ENCODE assay signal across 10 mouse cellular contexts in the genomic region with DNA sequence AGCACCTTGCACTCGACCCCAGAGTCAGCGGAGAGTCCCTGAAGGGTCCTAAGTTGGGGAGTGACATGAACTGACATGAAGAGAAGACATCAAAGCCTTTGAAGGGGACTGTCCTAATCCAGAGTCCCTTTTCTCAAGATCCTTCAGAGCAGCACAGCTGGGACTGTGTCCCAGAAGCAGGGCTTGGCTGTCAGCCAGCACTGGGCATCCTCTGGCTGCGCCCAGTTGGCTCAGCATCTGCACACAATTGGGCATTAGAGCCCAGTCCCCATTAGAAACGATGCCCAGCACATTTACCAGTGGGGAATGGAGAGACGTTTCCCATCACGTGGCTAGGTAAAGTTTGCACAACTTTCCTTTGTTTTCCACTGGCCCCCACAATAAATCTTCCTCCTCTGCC.
A peak's percentile ranks its signal among the peaks of the same experiment; 100 is the strongest.
DNase-seq lines count a peak whose midpoint lies in the region; ATAC-seq and TF ChIP-seq lines count a peak whose summit lies in the region.
"Had no signal": no experiment of that assay in that cellular context is flagged by ENCODE, and none has a peak within 500 bp of the region (broad histone marks: within the 10 kb centered on the region; RNA-seq: fewer than 3 reads in every experiment).

No protein-coding gene starts in this region.

- no peak overlapping the region for H3K27ac ChIP-seq in left cerebral cortex, adult 2 months

- peak; percentile 10 for DNase-seq in cerebellum, adult 9-11 months
- no peak for DNase-seq in cerebellum, adult 8-10 months
- DNase-seq in left cerebral cortex, adult 11 months (ENCODE audit: low spot score): peak; percentile 21
- DNase-seq in left cerebral cortex, adult 2 months (ENCODE audit: extremely low spot score in 1 of 2, low spot score in 2 of 2): no peak
- DNase-seq in cerebellum, postnatal 14 days: peak; percentile 30 to 38
- no peak for DNase-seq in urinary bladder, postnatal 14 days (ENCODE audit: low spot score)
- DNase-seq: B cell, adult 2 months; liver had no signal

- no peak for TF ChIP-seq CTCF in left cerebral cortex, adult 2 months (IDR thresholded peaks at IDR 0.05)

- no peak overlapping the region for H3K4me3 ChIP-seq in left cerebral cortex, adult 2 months

- intact Hi-C loops in left cerebral cortex, adult 2 months (cut with DNase I): no loop called here

- peak; percentile 1; the same call in 1 of the 2 replicates for ATAC-seq in megakaryocyte, adult 5-6 weeks (ENCODE audit: poor library complexity, severe bottlenecking)
- ATAC-seq in megakaryocyte progenitor cell, adult 5-6 weeks (replicated peaks; ENCODE audit: poor library complexity): no peak

Comparison
In these comparisons a context has a peak if more than half of its experiments do, and no peak if none do; other contexts are left out.
1. DNase-seq: peak in cerebellum, adult 9-11 months (single experiment), left cerebral cortex, adult 11 months (single experiment) and cerebellum, postnatal 14 days (2 of 2); none in cerebellum, adult 8-10 months (single experiment), left cerebral cortex, adult 2 months (0 of 2) and urinary bladder, postnatal 14 days (single experiment).